Mouse (Mus musculus): ENCODE measurements at regions not wholly inside any gene's neighbourhood (a gene's known extent, or its start where the extent isn't known, plus 50 kb on each side); places are given as distances from the start of the nearest gene placed in this dataset.

- no peak for DNase-seq
Measured at GRCm38 (mm10) chrX:129272135-129272534, 477.4 kb upstream of the Diaph2 start.

- peak; percentile 46 for DNase-seq
Measured at GRCm38 (mm10) chrX:129303987-129304386, 445.6 kb upstream of the Diaph2 start.

- DNase-seq, result no peak
Measured at GRCm38 (mm10) chrX:129309380-129309779, 440.2 kb upstream of the Diaph2 start.

- DNase-seq, result no peak
Measured at GRCm38 (mm10) chrX:129329441-129329840, 420.1 kb upstream of the Diaph2 start.

GRCm38 (mm10) chrX:129332810-129333209 is 416.7 kb upstream of the Diaph2 start:
- DNase-seq, result no peak
